Mouse (Mus musculus) liver, embryonic 15.5 days (tissue): ENCODE measurements around the gene Irf3. TPM values are rescaled to one million over a fixed set of nuclear protein-coding genes. Genes with fewer than 3 reads are reported as not detected.

Experiments used
- ATAC-seq: fragments of 200-750 bp; cut with Nextera tagmentation; 2 replicates; pipeline ENCODE4 v1.8.0; 2017; ENCODE audit warnings: moderate number of reproducible peaks, mild to moderate bottlenecking, moderate library complexity; ENCODE audit not compliant: insufficient read depth
- H3K27ac ChIP-seq: fragments of 300-500 bp; sonication (generic); replicated peaks from 2 replicates; pipeline ENCODE4 v1.5.1; 2015; ENCODE audit warnings: mild to moderate bottlenecking, inconsistent platforms
- H3K27me3 ChIP-seq: fragments of 300-500 bp; sonication (generic); 2 replicates; pipeline ENCODE4 v1.6.1; 2015; ENCODE audit warnings: mild to moderate bottlenecking, inconsistent platforms
- H3K36me3 ChIP-seq: fragments of 300-500 bp; sonication (generic); replicated peaks from 2 replicates; pipeline ENCODE4 v1.6.1; 2015; ENCODE audit warnings: moderate library complexity, mild to moderate bottlenecking, inconsistent platforms
- H3K4me1 ChIP-seq: fragments of 300-500 bp; sonication (generic); replicated peaks from 2 replicates; pipeline ENCODE4 v1.6.1; 2015; ENCODE audit warnings: inconsistent platforms
- H3K4me2 ChIP-seq: fragments of 300-500 bp; sonication (generic); 2 replicates; pipeline ENCODE4 v1.6.1; 2015; ENCODE audit warnings: moderate library complexity, mild to moderate bottlenecking, inconsistent platforms
- H3K4me3 ChIP-seq: fragments of 300-500 bp; sonication (generic); replicated peaks from 2 replicates; pipeline ENCODE4 v1.5.1; 2015; ENCODE audit warnings: mild to moderate bottlenecking, inconsistent platforms
- H3K9ac ChIP-seq: fragments of 300-500 bp; sonication (generic); 2 replicates; pipeline ENCODE4 v1.6.1; 2015; ENCODE audit warnings: moderate library complexity, mild to moderate bottlenecking, inconsistent platforms
- H3K9me3 ChIP-seq: fragments of 300-500 bp; sonication (generic); replicated peaks from 2 replicates; pipeline ENCODE4 v1.6.1; 2016; ENCODE audit warnings: inconsistent platforms
- WGBS: fragments of 180-500 bp; shearing (Covaris S2); methylation state at CpG from one replicate; pipeline ENCODE4 v1.1.7; 2015; ENCODE audit warnings: mixed read lengths; ENCODE audit not compliant: insufficient replicate concordance; 5-methylcytosine and 5-hydroxymethylcytosine counted together
- polyA plus RNA-seq: library from polyadenylated mRNA; unstranded; fragments of >200 nt; fragmentation: Nextera tagmentation; extraction: Ambion mirVana; gene quantifications from 2 replicates; pipeline ENCODE4 v1.2.1, GENCODE M21; 2015

Irf3 gene
- polyA plus RNA-seq, 1 experiment from 2014 or later, result 39.4 TPM

- ATAC-seq, result peak; percentile 60
- Histone ChIP-seq H3K9me3 (no peaks in the 10 kb centered on the region), H3K27me3 (peaks cover 11% of the 10 kb centered on the region; the same call in 1 of the 2 replicates), H3K27ac (peak within 1 kb of the TSS; percentile 85), H3K4me3 (peak within 1 kb of the TSS; percentile 39), H3K4me1 (peaks cover 45% of the 10 kb centered on the region), H3K36me3 (peaks cover 36% of the 10 kb centered on the region), H3K4me2 (peak within 1 kb of the TSS; percentile 65), H3K9ac (peak within 1 kb of the TSS; percentile 43)
- 4% methylated on average over 22 of the region's 22 CpGs for WGBS
Observed at GRCm38 (mm10) chr7:44974383-44975116, 22.9 kb upstream of the Irf3 start, which contains the start of gene Cpt1c. Gene Cpt1c (minus strand): TSS chr7:44974851.

GRCm38 (mm10) chr7:44975117-44975419, 22.4 kb upstream of the Irf3 start:
- peaks cover 41% of the 10 kb centered on the region for H3K36me3 ChIP-seq
- H3K9ac ChIP-seq, result 0 out of 2 replicates have a peak overlapping the region, but pooled peaks have one; percentile 43
- H3K4me2 ChIP-seq, result peak overlapping the region; percentile 65
- H3K4me1 ChIP-seq, result peaks cover 45% of the 10 kb centered on the region
- peak overlapping the region; percentile 85 for H3K27ac ChIP-seq
- 26% methylated on average over 6 of the region's 6 CpGs for WGBS
- no peaks in the 10 kb centered on the region for H3K9me3 ChIP-seq
- ATAC-seq, result no peak
- peaks cover 11% of the 10 kb centered on the region; the same call in 1 of the 2 replicates for H3K27me3 ChIP-seq
- peak overlapping the region; percentile 39; the same call in 1 of the 2 replicates for H3K4me3 ChIP-seq

- H3K4me1 ChIP-seq, result peaks cover 30% of the 10 kb centered on the region
- no peak overlapping the region for H3K27ac ChIP-seq
- peaks cover 64% of the 10 kb centered on the region for H3K36me3 ChIP-seq
- no peak overlapping the region for H3K4me2 ChIP-seq
- no peaks in the 10 kb centered on the region for H3K27me3 ChIP-seq
- H3K9ac ChIP-seq, result no peak overlapping the region
- H3K4me3 ChIP-seq, result no peak overlapping the region
- ATAC-seq, result no peak
- no peaks in the 10 kb centered on the region for H3K9me3 ChIP-seq
- 79% methylated on average over 3 of the region's 3 CpGs for WGBS
Observed at GRCm38 (mm10) chr7:44978300-44978699, 19.1 kb upstream of the Irf3 start.

GRCm38 (mm10) chr7:44981539-44981938, 15.9 kb upstream of the Irf3 start:
- peaks cover 32% of the 10 kb centered on the region for H3K4me1 ChIP-seq
- H3K9ac ChIP-seq, result no peak overlapping the region
- peaks cover 58% of the 10 kb centered on the region for H3K36me3 ChIP-seq
- no peak overlapping the region for H3K4me2 ChIP-seq
- no peak overlapping the region for H3K27ac ChIP-seq
- H3K4me3 ChIP-seq, result no peak overlapping the region
- 88% methylated on average over 8 of the region's 8 CpGs for WGBS
- no peak for ATAC-seq
- no peaks in the 10 kb centered on the region for H3K27me3 ChIP-seq
- no peaks in the 10 kb centered on the region for H3K9me3 ChIP-seq

GRCm38 (mm10) chr7:44983085-44983484, 14.4 kb upstream of the Irf3 start:
- 21% methylated on average over 6 of the region's 6 CpGs for WGBS
- Histone ChIP-seq H3K36me3 (peaks cover 42% of the 10 kb centered on the region), H3K4me1 (peaks cover 43% of the 10 kb centered on the region), H3K9ac (no peak overlapping the region), H3K27ac (0 out of 2 replicates have a peak overlapping the region, but pooled peaks have one; percentile 90), H3K4me2 (no peak overlapping the region), H3K27me3 (no peaks in the 10 kb centered on the region), H3K9me3 (no peaks in the 10 kb centered on the region), H3K4me3 (no peak overlapping the region)
- ATAC-seq, result no peak

- Histone ChIP-seq H3K27ac (peak overlapping the region; percentile 90), H3K36me3 (peaks cover 31% of the 10 kb centered on the region), H3K27me3 (no peaks in the 10 kb centered on the region), H3K9me3 (no peaks in the 10 kb centered on the region), H3K4me2 (peak overlapping the region; percentile 99), H3K4me1 (peaks cover 52% of the 10 kb centered on the region), H3K4me3 (peak overlapping the region; percentile 95), H3K9ac (no peak overlapping the region)
- ATAC-seq, result no peak
- 78% methylated on average over 7 of the region's 7 CpGs for WGBS
Observed at GRCm38 (mm10) chr7:44983944-44984832, 13.3 kb upstream of the Irf3 start.

GRCm38 (mm10) chr7:44984833-44985164, 12.6 kb upstream of the Irf3 start:
- WGBS, result 31% methylated on average over 3 of the region's 3 CpGs
- Histone ChIP-seq H3K27me3 (no peaks in the 10 kb centered on the region), H3K27ac (peak overlapping the region; percentile 90), H3K9me3 (no peaks in the 10 kb centered on the region), H3K4me1 (peaks cover 56% of the 10 kb centered on the region), H3K9ac (no peak overlapping the region), H3K4me2 (peak overlapping the region; percentile 99), H3K4me3 (peak overlapping the region; percentile 95), H3K36me3 (peaks cover 25% of the 10 kb centered on the region)
- no peak for ATAC-seq

GRCm38 (mm10) chr7:44985595-44986191, 11.8 kb upstream of the Irf3 start:
- under 1% methylated on average over 44 of the region's 45 CpGs for WGBS
- Histone ChIP-seq H3K4me1 (peaks cover 56% of the 10 kb centered on the region), H3K4me2 (peak overlapping the region; percentile 99), H3K9me3 (no peaks in the 10 kb centered on the region), H3K36me3 (peaks cover 21% of the 10 kb centered on the region), H3K27ac (peak overlapping the region; percentile 90), H3K27me3 (no peaks in the 10 kb centered on the region), H3K9ac (peak overlapping the region; percentile 90), H3K4me3 (peak overlapping the region; percentile 95)
- ATAC-seq, result no peak

- WGBS, result under 1% methylated on average over 42 of the region's 42 CpGs
- peak within 1 kb of the TSS; percentile 90 for H3K9ac ChIP-seq
- H3K4me3 ChIP-seq, result peak within 1 kb of the TSS; percentile 95
- peak; percentile 95 for ATAC-seq
- peaks cover 16% of the 10 kb centered on the region for H3K36me3 ChIP-seq
- H3K27ac ChIP-seq, result peak within 1 kb of the TSS; percentile 90
- no peaks in the 10 kb centered on the region for H3K27me3 ChIP-seq
- H3K9me3 ChIP-seq, result no peaks in the 10 kb centered on the region
- peak within 1 kb of the TSS; percentile 99 for H3K4me2 ChIP-seq
- H3K4me1 ChIP-seq, result peaks cover 56% of the 10 kb centered on the region
Observed at GRCm38 (mm10) chr7:44986192-44986878, 11.1 kb upstream of the Irf3 start, which contains the start of gene Prmt1. Gene Prmt1 (minus strand): TSS chr7:44986568.

GRCm38 (mm10) chr7:44986879-44987718, 10.3 kb upstream of the Irf3 start:
- peaks cover 56% of the 10 kb centered on the region for H3K4me1 ChIP-seq

More at GRCm38 (mm10) chr7:44986879-44987718, 10.3 kb upstream of the Irf3 start:
- Histone ChIP-seq H3K36me3 (peaks cover 16% of the 10 kb centered on the region), H3K27ac (peak overlapping the region; percentile 84), H3K4me3 (peak overlapping the region; percentile 95), H3K4me2 (peak overlapping the region; percentile 99), H3K9me3 (no peaks in the 10 kb centered on the region), H3K9ac (peak overlapping the region; percentile 73), H3K27me3 (no peaks in the 10 kb centered on the region)
- peak; percentile 24 for ATAC-seq
- WGBS, result under 1% methylated on average over 29 of the region's 29 CpGs
